Mouse (Mus musculus) forelimb bud, embryonic 11.5 days (tissue): ENCODE data around the gene Cuedc2.
A peak's percentile ranks its signal among the peaks of the same experiment; 100 is the strongest.

Source experiments
- DNase-seq: peaks from one replicate; pipeline ENCODE4 v3.0.0-alpha.2; 2012; ENCODE audit warnings: low read depth, low spot score

Gene Cuedc2

DNA sequence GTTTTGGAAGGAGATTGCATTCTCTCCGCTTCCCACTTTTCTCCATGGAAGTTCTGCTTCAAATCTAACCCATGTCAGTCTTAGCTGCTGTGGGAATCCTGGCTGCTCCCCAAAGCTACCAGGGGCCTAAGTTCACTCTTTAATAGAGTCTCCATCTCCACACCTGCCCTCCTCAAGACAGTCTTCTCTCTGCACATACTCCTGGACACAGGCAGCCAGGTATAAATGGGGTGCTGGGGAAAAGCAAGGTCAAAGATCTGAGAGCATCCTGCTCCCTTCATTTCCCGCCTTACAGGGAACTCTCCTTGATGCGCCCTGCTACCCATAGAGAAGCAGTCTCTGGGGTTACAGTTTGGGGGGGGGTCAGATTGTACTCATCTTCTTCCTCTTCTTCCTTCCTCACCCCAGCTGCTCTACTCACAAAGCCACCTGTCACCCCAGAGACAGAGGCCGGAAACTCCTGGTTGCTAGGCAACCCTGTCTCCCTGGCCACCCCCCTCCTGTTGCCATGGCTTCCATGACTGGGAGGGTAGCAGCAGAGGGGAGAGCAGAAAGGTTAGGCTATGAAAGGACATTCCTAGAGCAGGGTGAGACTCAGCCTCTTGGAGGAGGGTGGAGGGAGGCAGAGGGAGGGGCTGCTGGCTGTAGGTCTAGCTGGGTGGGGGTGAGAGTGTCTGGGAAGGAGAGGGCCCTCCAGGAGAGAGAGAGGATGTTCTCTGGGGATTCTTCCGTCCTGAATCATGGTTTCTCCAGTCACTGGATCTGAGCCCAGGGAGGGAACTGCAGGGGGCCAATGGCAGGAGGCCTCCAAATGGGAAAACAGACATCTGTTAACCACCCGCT, 17.2 kb downstream of the Cuedc2 start:
- no peak for DNase-seq

DNA sequence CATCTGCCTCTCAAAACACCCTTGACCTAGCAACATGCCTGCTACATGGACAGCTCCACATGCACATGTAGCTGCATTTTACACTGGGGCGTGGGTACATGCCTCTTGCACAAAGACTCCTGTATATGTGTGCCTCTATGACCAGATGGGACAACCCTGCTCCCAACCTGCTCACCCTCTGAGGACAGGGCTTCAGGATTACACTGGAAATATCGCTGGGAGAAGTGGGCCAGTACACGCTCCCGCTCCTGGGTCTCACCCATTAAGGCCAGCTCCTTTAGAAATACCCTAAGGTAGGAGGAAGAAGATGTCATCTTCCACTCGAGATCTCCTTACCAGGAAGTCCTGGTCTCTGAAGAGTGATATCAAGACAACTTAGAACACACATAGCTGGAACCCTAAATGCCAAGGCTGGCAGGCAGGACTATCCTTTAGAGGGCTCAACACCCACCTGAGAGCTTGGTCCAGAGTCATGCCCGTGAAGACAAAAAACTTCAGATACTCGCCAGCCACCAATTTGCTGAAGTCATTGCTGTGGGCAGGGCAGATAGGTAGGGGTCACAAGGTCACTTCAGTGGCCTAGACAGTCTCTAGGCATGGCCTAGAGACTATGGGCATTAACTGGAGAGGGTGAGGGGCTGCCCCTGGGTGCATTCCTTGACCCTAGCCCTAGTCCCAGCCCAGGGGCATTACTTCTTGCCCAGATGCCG, 18.3 kb downstream of the Cuedc2 start:
- no peak for DNase-seq

GRCm38 (mm10) chr19:46318586-46319378, 19.7 kb downstream of the Cuedc2 start:
- DNase-seq, result no peak

- DNase-seq, result no peak
Measured at GRCm38 (mm10) chr19:46318031-46318471, 20.5 kb downstream of the Cuedc2 start.

- DNase-seq, result no peak
Measured at GRCm38 (mm10) chr19:46317546-46317885, 21.0 kb downstream of the Cuedc2 start.

DNA sequence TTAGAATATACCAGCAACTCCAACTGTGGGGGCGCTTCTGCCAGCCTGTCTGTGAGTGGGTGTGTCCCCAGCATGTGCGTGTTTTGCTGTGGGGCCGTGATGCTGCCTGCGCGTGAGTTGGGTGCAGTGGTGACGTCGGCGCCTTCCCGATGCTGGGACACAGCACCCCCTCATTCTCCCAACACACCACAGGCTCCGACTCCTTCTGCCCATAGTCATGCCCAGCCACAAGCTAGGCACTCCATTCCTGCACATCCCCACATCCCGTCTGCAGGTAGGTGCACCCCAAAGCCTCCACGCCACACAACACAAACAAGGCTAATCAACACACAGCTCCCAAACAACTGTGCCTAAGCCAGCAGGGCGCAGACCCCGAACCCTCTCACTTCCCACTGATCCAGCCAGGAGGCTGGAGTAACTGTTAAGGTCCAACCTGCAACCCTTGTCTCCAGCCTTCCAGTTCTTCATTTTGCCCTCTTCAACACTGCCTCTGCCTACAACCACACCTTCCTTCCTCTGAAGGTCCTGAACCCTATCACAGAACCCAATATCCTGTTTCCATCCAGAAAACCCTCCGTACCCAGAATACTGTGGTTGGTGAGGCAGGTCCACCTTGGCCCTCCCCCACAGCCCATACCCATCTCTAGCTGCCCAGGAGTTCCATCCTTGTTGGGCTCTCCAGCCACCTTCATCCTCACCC, 21.5 kb downstream of the Cuedc2 start:
- no peak for DNase-seq

- no peak for DNase-seq
Measured at GRCm38 (mm10) chr19:46315752-46316610, 22.5 kb downstream of the Cuedc2 start.

DNA sequence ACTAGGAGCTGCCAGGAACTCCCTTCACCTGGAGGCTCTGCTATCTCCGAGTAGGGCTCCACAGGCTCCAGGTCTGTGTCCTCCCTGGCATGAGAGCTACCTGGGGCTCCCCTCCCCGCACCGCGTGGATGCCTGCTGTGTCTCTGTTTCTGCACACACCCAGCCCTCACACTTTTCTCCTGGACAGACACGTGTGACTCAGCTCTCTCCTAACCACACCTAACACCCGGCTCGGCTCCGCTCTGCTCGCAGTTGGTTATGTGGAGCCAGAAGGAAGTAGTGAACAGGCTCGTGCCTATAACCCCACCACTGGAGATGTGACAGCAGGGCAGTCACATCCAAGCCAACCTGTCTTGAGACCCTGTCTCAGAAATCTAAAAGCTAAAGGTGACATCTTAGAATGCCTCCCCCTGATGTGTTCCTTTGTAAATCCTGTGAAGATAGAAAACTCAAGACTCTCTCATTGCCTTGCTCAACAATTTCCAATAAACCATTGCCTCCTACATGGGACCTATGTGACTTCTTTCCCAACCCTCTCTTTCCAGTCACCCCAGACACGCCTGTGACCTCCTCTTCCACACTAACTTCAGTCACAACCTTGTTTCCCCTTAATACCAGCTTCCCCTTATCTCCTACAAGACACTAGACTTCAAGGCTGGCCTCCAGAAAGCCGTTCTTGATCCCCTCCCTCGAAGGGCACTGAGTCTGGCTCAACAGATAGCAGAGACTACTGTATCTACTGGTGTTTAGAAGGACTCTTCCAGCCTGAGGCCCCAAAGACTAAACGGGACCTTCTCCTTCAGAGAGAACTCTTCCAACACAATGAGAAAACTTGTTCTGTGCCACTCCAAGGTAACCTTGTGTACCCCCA, 23.4 kb downstream of the Cuedc2 start:
- DNase-seq, result no peak

GRCm38 (mm10) chr19:46314151-46314601, 24.3 kb downstream of the Cuedc2 start:
- DNase-seq, result no peak

GRCm38 (mm10) chr19:46313591-46313990, 24.9 kb downstream of the Cuedc2 start:
- no peak for DNase-seq

- DNase-seq, result no peak
Measured at GRCm38 (mm10) chr19:46313116-46313515, 25.4 kb downstream of the Cuedc2 start.

- DNase-seq, result no peak
Measured at GRCm38 (mm10) chr19:46312566-46312965, 25.9 kb downstream of the Cuedc2 start.

DNA sequence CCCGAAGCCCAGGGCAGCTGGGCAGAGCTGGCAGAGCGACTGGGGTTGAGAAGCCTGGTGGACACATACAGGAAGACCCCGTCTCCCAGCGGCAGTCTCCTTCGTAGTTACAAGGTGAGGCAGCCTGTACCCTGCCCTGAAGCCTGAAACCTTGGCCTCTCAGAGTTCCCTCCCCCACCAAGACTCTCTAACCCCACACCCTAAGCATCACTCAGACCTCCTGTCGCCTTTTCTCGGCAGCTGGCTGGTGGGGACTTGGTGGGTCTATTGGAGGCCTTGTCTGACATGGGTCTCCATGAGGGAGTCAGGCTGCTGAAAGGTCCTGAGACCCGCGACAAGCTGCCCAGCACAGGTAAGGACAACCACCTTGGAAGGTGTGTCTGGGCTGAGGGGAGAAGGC, 27.2 kb downstream of the Cuedc2 start:
- DNase-seq, result no peak

- no peak for DNase-seq
Measured at GRCm38 (mm10) chr19:46310312-46310865, 28.1 kb downstream of the Cuedc2 start.

DNA sequence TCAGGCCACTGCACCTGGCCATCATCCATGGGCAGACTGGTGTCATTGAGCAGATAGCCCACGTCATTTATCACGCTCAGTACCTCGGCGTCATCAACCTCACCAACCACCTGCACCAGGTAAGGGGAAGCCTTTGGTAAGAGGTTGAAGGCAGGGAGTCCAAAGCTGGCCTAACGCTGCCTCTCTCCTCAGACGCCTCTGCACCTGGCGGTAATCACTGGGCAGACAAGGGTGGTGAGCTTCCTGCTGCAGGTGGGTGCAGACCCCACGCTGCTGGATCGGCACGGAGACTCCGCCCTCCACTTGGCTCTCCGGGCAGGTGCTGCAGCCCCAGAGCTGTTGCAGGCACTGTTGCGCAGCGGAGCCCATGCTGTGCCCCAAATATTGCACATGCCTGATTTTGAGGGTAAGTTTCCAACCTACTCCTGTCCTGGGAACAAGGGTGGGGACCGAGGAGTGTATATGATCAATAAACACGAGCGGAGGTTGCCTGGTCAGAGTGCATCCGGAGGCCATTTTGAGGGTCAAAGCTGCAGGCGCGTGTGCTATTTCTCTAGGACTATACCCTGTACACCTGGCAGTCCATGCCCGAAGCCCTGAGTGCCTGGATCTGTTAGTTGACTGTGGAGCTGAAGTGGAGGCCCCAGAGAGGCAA, 28.7 kb downstream of the Cuedc2 start:
- no peak for DNase-seq

- peak; percentile 93 for DNase-seq
Measured at GRCm38 (mm10) chr19:46308706-46309435, 29.6 kb downstream of the Cuedc2 start.

- no peak for DNase-seq
Measured at GRCm38 (mm10) chr19:46308303-46308702, 30.2 kb downstream of the Cuedc2 start.

DNA sequence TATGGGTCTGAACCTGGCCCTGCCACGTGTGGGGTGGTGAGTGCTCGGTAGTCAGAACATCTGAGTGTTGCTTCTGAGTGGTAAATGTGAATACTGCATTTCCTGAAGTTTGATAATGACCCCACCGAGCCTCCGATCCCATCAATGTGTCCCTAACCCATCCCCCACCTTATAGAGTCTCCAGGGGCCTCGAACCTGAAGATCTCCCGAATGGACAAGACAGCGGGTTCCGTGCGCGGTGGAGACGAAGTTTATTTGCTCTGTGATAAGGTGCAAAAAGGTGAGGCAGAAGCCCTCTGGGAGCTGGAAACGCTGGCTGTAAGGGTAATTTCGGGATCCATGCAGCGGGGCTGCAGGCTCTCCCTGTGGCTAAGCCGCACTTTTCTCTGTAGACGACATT, 30.7 kb downstream of the Cuedc2 start:
- DNase-seq, result no peak
